Mouse (Mus musculus): Measurements from ENCODE around the gene Pakap. TPM values are rescaled to one million over a fixed set of nuclear protein-coding genes. Genes with fewer than 3 reads are reported as not detected.

The Pakap gene
- polyA plus RNA-seq, 1 experiment from 2014 or later, result 57.2 TPM

DNA sequence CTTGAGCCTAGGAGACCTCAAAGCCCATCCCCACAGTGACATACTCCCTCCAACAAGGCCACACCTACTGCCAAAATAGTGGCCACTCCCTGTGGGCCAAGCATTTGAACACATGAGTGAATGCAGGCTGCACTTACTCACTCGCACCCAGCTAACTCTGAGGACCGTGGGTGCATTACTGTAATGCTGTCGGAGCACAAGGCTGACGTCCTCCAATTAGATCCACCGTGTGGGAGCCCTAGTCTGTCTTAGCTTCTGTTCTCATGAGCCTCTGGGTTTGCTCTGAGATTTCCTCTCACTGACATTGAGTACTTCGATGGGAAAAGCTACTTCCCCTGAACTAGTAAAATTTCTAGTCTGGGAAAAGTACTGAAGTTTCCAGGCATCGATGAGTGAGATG is 258.3 kb downstream of the Pakap start:
- Histone ChIP-seq H3K27me3 (ENCODE audit: insufficient read depth, low read length) (no peaks in the 10 kb centered on the region), H3K9ac (no peak overlapping the region), H3K4me2 (no peak overlapping the region), H3K27ac (ENCODE audit: low read depth) (no peak overlapping the region), H3K36me3 (ENCODE audit: insufficient read depth) (no peaks in the 10 kb centered on the region; the same call in 1 of the 2 replicates), H3K4me1 (ENCODE audit: insufficient read depth) (peaks cover 14% of the 10 kb centered on the region; the same call in 1 of the 2 replicates), H3K9me3 (ENCODE audit: low read depth, low read length) (no peaks in the 10 kb centered on the region), H3K4me3 (ENCODE audit: low read depth, low read length) (no peak overlapping the region)
- DNase-seq, result no peak
- TF ChIP-seq CTCF (IDR thresholded peaks at IDR 0.05; ENCODE audit: low read depth), result no peak
- whole genome bisulfite sequencing, result 69% methylated on average over 7 of the region's 7 CpGs
- no peak for ATAC-seq (ENCODE audit: insufficient read depth)

DNA sequence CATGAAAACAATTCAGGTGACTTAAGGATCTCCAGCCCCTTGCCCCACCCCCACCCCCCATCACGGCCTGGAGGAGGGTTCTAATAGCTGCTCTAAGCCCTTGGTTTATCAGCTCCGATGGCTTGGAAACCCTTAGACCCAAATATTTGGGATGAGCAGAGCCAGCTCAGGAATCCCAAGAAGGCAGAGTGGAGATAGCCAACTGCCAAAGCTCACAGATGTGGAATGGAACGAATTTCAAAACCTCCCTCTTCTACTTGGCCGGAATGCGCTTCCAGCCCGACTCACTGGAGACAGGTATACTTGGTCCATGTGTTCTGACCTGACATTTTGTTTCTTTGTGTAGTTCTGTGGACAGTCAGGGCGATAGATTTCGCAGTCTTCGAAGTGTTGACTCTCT is 261.2 kb downstream of the Pakap start:
- DNase-seq (no peak), ATAC-seq (ENCODE audit: insufficient read depth) (no peak)
- Histone ChIP-seq H3K4me2 (no peak overlapping the region), H3K27ac (ENCODE audit: low read depth) (no peak overlapping the region), H3K9me3 (ENCODE audit: low read depth, low read length) (no peaks in the 10 kb centered on the region), H3K4me3 (ENCODE audit: low read depth, low read length) (no peak overlapping the region), H3K4me1 (ENCODE audit: insufficient read depth) (peaks cover 28% of the 10 kb centered on the region), H3K9ac (no peak overlapping the region), H3K36me3 (ENCODE audit: insufficient read depth) (no peaks in the 10 kb centered on the region; the same call in 1 of the 2 replicates), H3K27me3 (ENCODE audit: insufficient read depth, low read length) (no peaks in the 10 kb centered on the region)
- WGBS, result 64% methylated on average over 9 of the region's 9 CpGs
- no peak for TF ChIP-seq CTCF (IDR thresholded peaks at IDR 0.05; ENCODE audit: low read depth)

DNA sequence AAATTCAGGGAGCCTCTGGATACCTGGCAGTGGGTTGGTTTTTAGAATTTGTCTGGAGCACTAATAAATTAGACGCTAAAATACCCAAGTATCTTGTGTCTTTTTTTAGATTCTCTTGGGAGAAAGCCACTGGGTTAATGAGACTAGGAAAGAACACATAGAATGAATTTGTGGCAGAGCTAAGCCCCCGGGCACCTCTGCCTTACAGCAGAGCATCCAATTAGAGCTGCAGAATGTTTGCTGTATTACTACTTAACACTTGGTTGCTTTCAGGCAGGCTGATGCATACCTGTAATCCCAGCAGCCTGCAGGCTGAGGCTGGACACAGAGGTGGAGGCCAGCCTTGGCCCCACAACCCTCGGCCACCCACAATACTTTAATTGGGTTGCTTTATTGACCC is 261.8 kb downstream of the Pakap start:
- no peak for ATAC-seq (ENCODE audit: insufficient read depth)
- Histone ChIP-seq H3K4me3 (ENCODE audit: low read depth, low read length) (no peak overlapping the region), H3K36me3 (ENCODE audit: insufficient read depth) (no peaks in the 10 kb centered on the region; the same call in 1 of the 2 replicates), H3K9ac (no peak overlapping the region), H3K27ac (ENCODE audit: low read depth) (no peak overlapping the region), H3K9me3 (ENCODE audit: low read depth, low read length) (no peaks in the 10 kb centered on the region), H3K4me2 (no peak overlapping the region), H3K27me3 (ENCODE audit: insufficient read depth, low read length) (no peaks in the 10 kb centered on the region), H3K4me1 (ENCODE audit: insufficient read depth) (peaks cover 30% of the 10 kb centered on the region)
- no peak for DNase-seq
- WGBS, result 87% methylated on average over 3 of the region's 3 CpGs
- no peak for TF ChIP-seq CTCF (IDR thresholded peaks at IDR 0.05; ENCODE audit: low read depth)

GRCm38 (mm10) chr4:57832318-57832717 is 264.3 kb downstream of the Pakap start:
- Histone ChIP-seq H3K27me3 (ENCODE audit: insufficient read depth, low read length) (no peaks in the 10 kb centered on the region), H3K4me2 (no peak overlapping the region), H3K36me3 (ENCODE audit: insufficient read depth) (no peaks in the 10 kb centered on the region), H3K4me3 (ENCODE audit: low read depth, low read length) (no peak overlapping the region), H3K4me1 (ENCODE audit: insufficient read depth) (peaks cover 30% of the 10 kb centered on the region), H3K9me3 (ENCODE audit: low read depth, low read length) (no peaks in the 10 kb centered on the region), H3K9ac (no peak overlapping the region), H3K27ac (ENCODE audit: low read depth) (0 out of 2 replicates have a peak overlapping the region, but pooled peaks have one; percentile 51)
- WGBS, result 36% methylated on average over 7 of the region's 7 CpGs
- ATAC-seq (ENCODE audit: insufficient read depth) (no peak), DNase-seq (no peak)
- no peak for TF ChIP-seq CTCF (IDR thresholded peaks at IDR 0.05; ENCODE audit: low read depth)

DNA sequence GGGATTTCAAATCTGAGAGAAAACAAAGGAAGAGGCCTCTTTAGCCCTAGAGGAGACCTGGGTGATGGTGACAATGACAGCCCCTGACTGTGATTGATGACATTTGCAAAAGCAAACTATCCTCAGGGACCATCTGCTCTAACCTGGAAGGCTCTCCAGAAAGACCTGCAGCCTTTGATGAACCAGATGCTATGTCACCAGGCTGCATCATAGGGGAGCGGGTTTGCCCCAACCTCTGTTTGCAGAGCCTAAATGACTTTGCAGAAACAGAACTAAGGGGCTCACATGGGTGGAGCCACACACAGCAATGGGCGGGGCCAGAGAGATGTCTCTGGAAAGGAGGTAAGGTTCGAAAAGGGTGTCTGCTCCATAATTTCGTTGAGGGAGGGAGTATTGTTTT is 265.1 kb downstream of the Pakap start:
- no peak overlapping the region for H3K4me3 ChIP-seq (ENCODE audit: low read depth, low read length)
- peak overlapping the region; percentile 58; the same call in 1 of the 2 replicates for H3K27ac ChIP-seq (ENCODE audit: low read depth)
- H3K9me3 ChIP-seq (ENCODE audit: low read depth, low read length), result no peaks in the 10 kb centered on the region
- H3K36me3 ChIP-seq (ENCODE audit: insufficient read depth), result no peaks in the 10 kb centered on the region
- ATAC-seq (ENCODE audit: insufficient read depth) (peak; percentile 45; the same call in 1 of the 2 replicates), DNase-seq (no peak)
- 46% methylated on average over 4 of the region's 4 CpGs for WGBS
- TF ChIP-seq CTCF (IDR thresholded peaks at IDR 0.05; ENCODE audit: low read depth), result no peak
- H3K4me2 ChIP-seq, result no peak overlapping the region
- no peak overlapping the region for H3K9ac ChIP-seq
- H3K27me3 ChIP-seq (ENCODE audit: insufficient read depth, low read length), result no peaks in the 10 kb centered on the region
- peaks cover 30% of the 10 kb centered on the region for H3K4me1 ChIP-seq (ENCODE audit: insufficient read depth)

DNA sequence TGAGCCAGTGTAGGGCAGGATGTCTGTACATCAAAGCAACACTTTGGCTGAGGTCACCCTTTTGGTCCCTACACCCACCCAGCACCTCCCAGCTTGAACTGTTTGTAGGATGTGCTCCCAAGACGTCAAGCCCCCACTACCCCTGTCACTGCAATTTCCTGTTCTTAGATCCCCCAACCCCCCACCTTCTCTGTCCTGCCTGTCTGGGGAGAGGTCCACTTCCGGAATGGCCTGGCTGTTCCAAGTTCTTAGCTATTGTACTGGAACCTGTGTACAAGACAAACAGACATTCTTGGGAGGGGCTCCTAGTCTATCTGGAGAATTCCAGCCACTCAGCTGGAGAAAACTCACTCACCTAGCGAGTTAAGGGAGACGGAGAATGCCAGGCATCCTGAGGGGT is 266.2 kb downstream of the Pakap start:
- no peak overlapping the region for H3K9ac ChIP-seq
- H3K4me3 ChIP-seq (ENCODE audit: low read depth, low read length), result no peak overlapping the region
- peaks cover 30% of the 10 kb centered on the region for H3K4me1 ChIP-seq (ENCODE audit: insufficient read depth)
- no peak overlapping the region for H3K4me2 ChIP-seq
- ATAC-seq (ENCODE audit: insufficient read depth) (peak; percentile 55), DNase-seq (peak; percentile 51)
- 38% methylated on average over 4 of the region's 4 CpGs for WGBS
- no peaks in the 10 kb centered on the region for H3K36me3 ChIP-seq (ENCODE audit: insufficient read depth)
- H3K27me3 ChIP-seq (ENCODE audit: insufficient read depth, low read length), result no peaks in the 10 kb centered on the region
- H3K27ac ChIP-seq (ENCODE audit: low read depth), result 0 out of 2 replicates have a peak overlapping the region, but pooled peaks have one; percentile 25
- no peaks in the 10 kb centered on the region for H3K9me3 ChIP-seq (ENCODE audit: low read depth, low read length)
- no peak for TF ChIP-seq CTCF (IDR thresholded peaks at IDR 0.05; ENCODE audit: low read depth)

DNA sequence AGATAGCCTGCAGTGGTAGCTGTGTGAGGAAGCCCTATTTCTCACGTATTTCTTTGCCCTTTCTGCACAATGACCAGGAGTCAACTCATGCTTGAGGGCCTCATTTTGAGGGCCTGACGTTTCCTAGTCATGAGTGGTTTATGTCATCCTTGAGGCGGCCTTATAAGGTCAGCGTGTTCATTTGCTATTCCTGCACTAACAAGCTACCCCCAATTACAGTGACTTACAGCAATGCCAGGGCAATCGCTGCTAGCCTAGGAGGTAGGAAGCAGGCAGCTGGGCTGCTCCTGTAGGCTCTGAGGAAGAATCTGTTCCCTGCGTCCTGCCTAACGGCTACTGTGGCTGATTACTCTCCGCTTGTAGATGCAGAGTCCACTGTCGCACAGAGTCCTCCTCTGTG is 269.1 kb downstream of the Pakap start:
- Histone ChIP-seq H3K4me1 (ENCODE audit: insufficient read depth) (peaks cover 22% of the 10 kb centered on the region), H3K27me3 (ENCODE audit: insufficient read depth, low read length) (no peaks in the 10 kb centered on the region), H3K4me3 (ENCODE audit: low read depth, low read length) (no peak overlapping the region), H3K36me3 (ENCODE audit: insufficient read depth) (no peaks in the 10 kb centered on the region), H3K9me3 (ENCODE audit: low read depth, low read length) (no peaks in the 10 kb centered on the region), H3K9ac (no peak overlapping the region), H3K27ac (ENCODE audit: low read depth) (no peak overlapping the region), H3K4me2 (no peak overlapping the region)
- no peak for ATAC-seq (ENCODE audit: insufficient read depth)
- TF ChIP-seq CTCF (IDR thresholded peaks at IDR 0.05; ENCODE audit: low read depth), result no peak
- DNase-seq, result no peak
- 68% methylated on average over 9 of the region's 9 CpGs for WGBS

- H3K36me3 ChIP-seq (ENCODE audit: insufficient read depth), result no peaks in the 10 kb centered on the region
- no peak overlapping the region for H3K27ac ChIP-seq (ENCODE audit: low read depth)
- no peak overlapping the region for H3K4me3 ChIP-seq (ENCODE audit: low read depth, low read length)
- H3K4me2 ChIP-seq, result no peak overlapping the region
- H3K27me3 ChIP-seq (ENCODE audit: insufficient read depth, low read length), result no peaks in the 10 kb centered on the region
- no peaks in the 10 kb centered on the region for H3K9me3 ChIP-seq (ENCODE audit: low read depth, low read length)
- ATAC-seq (ENCODE audit: insufficient read depth) (no peak), DNase-seq (peak; percentile 63)
- WGBS, result 43% methylated on average over 4 of the region's 4 CpGs
- peaks cover 3% of the 10 kb centered on the region; the same call in 1 of the 2 replicates for H3K4me1 ChIP-seq (ENCODE audit: insufficient read depth)
- TF ChIP-seq CTCF (IDR thresholded peaks at IDR 0.05; ENCODE audit: low read depth), result no peak
- no peak overlapping the region for H3K9ac ChIP-seq
Measured at GRCm38 (mm10) chr4:57839343-57839742, 271.4 kb downstream of the Pakap start.
